Mouse (Mus musculus) common myeloid progenitor, adult 5-6 weeks (primary cell): ENCODE results near the gene Cop1. TPM values are rescaled to one million over a fixed set of nuclear protein-coding genes. Genes with fewer than 3 reads are reported as not detected.
A peak's percentile ranks its signal among the peaks of the same experiment; 100 is the strongest.

Source experiments
- ATAC-seq: replicated peaks from 2 replicates; pipeline ENCODE4 v1.8.0; 2016; ENCODE audit warnings: low read depth, mild to moderate bottlenecking, moderate TSS enrichment, inconsistent platforms; ENCODE audit not compliant: poor library complexity, severe bottlenecking
- total RNA-seq: library from RNA; stranded (forward); fragments of 200-1000, 187-1606 nt; gene quantifications from 2 replicates; pipeline ENCODE4 v1.2.3, GENCODE M21; 2017

The Cop1 gene
- total RNA-seq, 1 experiment from 2014 or later: 145 TPM

DNA sequence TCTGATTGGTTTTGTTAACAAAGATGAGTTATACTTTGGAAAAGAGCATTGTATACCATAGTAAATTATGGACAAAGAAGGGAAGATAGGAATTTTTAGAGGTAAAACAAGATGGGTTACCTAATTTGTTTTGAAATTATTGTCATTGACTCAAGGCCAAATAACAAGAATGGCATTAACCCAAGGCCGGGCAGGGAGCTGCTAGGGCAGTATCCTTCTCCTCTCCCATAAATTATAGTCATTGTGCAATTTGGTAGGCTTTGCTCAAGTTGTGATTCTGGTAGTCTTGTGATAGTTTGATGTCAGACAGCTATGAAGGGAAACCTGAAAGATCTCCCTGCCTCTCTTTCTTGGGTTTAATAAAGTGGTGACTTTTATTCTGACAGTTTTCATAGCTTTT lies 49.7 kb downstream of the Cop1 start:
- no peak for ATAC-seq

DNA sequence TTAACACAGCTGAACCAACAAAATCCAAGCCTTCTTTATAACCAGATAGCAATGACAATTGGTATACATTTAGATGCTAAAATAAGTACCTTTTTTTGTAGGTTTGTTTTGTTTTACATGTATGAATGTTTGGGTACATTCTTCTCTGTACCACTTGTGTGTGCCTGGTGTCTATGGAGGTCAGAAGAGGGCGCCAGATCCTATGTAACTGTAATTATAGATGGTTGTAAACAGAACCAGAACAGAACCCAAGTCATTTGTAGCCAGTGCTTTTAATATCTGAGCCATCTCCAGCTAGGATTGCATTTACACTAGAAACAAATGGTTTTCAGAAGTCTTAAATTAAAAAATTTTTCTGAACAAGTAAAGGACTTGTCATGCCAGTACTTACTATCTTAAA lies 54.7 kb downstream of the Cop1 start:
- ATAC-seq: 0 out of 2 replicates have a peak, but pooled peaks have one; percentile 52

DNA sequence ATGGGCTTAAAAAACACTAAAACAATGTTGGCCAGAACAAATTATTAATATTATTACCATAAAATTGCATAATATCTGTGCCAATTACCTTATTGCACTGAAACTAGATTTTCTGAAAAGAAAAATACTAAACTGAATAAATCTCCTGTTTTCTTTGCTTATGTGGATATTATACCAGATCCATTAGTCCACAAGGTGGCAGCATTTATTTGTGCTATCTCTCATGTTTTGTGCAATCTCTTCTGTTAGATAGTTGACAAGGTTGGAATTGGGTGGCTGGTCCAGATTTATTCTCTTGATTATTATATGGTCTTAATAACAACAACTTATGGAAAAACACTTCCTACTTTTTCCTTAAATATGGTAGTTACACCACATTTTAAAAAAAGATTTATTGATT lies 58.1 kb downstream of the Cop1 start:
- ATAC-seq: peak; percentile 62; the same call in 1 of the 2 replicates

DNA sequence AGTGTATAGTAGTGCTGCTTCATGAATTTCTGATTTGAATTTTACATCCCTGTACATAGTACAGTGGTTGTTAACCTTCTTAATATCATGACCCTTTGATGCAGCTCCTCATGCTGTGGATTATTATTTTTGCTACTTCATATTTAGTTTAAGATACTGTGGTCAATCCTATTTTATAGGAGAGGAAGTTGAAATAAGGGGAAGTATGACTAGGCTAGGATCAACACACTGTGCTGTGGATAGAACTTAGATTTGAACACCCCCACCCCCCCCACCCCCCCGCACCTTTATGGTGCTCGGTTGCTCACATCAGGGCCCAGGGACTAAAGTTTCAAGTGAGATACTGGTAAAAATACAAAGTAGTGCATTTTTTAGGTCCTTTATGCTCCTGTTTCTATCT lies 58.7 kb downstream of the Cop1 start:
- peak; percentile 60; the same call in 1 of the 2 replicates for ATAC-seq

DNA sequence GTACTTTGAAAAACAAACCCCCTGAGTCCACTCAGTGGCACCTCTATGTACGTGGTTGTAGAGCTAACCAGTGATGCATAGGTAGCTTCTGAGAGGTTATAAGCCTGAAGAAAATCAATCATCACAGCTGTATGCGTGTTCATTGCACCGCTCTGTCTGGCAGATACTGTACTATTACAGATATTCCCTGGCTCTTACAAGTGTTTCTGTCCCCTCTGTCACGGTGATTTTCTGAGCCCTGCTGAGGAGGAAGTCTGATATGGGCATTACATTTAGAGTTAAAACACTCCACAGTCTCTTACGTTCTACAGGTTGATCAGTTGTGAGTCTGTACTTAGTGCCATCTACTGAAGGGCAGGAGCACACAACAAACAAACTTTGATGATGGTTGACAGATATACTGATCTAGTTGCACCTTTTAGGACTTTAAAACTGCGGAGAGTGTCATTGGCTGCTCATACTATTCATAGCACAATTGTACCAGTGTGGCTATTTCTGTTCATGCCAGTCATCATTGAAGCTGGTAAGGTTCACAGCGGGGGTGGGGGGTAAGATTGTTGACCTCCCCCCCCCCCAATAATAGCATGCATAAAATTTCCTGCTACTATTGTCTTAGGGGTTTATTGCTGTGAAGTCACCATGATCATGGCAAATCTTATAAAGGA lies 69.4 kb downstream of the Cop1 start:
- no peak for ATAC-seq

DNA sequence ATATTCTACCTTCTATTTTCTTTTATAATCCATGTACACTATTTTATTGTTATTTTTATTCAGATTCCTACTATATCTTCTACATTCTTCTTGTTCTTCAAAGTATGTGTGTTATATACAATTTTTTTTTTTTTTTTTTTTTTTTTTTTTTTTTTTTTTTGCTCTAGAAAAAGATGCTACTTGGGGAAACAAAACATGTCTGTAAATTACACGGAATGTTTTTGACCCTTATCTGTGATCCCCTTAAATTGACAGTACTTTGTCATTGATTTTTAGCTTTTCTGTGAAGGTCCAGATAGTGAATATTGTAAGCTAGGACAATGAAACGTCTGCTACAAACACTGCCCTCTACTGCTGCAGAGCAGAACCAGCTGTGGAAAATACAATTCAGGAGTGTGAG lies 81.5 kb downstream of the Cop1 start:
- no peak for ATAC-seq

DNA sequence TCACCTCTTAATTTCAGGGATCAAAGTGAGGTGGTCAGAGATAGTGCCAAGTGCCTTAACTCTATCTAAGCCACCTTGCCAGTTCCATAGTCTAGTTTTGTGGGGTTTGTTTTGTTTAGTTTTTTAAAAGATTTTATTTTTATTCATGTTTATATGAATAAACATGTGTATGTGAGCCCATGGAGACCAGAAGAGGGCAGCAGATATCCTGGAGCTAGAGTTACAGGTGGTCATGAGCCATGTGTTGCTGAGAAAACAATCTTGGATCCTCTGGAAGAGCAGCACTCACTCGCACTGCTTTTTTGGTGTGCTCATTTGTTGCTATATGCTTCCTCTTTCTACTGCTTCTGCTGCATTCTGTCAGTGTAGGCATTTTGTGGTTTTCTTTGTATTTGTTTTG lies 90.5 kb downstream of the Cop1 start:
- peak; percentile 52; the same call in 1 of the 2 replicates for ATAC-seq

DNA sequence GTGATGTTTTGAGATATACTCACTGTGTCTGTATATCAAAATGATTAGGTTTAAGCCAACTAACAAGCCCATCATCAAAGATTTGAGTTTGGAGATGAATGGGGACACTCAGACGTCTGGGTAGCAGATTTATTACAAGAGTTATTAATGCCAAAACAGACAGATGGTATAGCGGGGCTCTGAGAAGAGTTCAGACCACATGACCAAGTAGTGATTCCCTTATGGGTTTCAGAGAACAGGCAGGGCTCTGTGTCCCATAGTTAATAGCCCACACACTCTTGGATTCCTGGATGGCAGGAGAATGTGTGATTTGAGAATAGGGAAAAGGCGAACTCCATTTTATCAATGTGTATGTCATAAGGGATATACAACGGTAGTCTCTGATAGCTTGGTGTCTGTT lies 98.9 kb downstream of the Cop1 start:
- ATAC-seq: no peak

DNA sequence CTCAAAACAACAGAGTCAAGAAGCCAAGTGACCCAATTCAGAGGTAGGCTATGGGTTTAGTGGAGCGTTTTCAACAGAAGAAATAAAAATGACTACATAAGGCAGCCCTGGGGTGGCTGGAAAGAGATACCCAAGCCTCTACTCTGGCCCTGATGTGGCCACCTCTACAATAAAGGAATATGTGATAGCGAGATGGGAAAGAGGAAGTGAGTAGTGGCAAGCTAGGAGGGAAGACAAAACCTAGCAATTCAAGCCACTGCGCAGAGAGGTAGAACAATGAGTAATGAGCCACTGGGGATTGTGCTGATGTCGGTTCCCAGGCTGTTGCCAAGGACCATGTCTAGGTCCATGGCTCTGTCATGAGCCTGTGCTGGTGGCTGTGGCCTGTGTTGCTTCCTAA lies 102.0 kb downstream of the Cop1 start:
- ATAC-seq: peak; percentile 79

DNA sequence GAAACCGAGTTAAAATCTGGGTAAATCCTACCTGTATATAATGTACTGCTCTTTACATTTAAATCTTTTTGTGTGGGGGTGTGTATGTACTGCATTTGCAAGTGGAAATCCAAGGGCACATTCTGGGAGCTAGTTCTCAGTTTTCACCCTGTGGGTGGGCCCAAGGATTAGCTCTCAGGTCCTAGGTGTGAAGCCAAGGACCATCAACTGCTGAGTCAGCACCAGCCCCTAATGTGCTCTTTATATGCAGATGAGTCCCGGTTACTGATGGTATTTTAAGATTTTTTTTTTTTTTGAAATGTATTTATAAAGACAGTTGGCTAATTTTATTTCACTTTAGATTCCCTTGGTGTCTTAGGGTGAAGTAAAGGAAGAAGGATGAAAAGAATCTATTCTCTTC lies 110.2 kb downstream of the Cop1 start:
- no peak for ATAC-seq

DNA sequence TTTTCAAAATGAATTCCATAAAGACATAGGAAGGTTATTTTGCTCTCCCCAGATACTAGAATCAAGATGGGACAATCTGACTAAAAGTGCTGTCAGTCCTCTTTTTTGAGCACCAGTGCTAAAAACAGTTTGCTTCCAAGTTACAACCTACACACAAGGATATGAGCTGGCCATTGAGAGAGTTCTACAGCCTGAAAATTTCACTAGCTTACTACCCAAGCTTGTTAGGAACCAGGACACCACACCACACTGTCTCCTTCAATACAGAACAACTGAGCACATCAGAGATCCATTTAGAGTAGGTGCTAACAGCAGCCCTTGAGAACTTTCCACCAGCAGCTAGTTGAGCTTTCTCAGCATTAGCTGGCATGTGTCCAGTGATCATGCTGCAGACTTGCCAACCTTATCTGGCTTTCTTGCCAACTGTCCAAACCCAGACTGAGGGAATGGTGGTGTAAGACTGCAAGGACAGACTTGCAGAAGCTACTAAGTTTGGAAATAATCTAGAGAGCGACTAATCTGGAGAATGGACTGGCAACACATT lies 123.0 kb downstream of the Cop1 start:
- 0 out of 2 replicates have a peak, but pooled peaks have one; percentile 50 for ATAC-seq

DNA sequence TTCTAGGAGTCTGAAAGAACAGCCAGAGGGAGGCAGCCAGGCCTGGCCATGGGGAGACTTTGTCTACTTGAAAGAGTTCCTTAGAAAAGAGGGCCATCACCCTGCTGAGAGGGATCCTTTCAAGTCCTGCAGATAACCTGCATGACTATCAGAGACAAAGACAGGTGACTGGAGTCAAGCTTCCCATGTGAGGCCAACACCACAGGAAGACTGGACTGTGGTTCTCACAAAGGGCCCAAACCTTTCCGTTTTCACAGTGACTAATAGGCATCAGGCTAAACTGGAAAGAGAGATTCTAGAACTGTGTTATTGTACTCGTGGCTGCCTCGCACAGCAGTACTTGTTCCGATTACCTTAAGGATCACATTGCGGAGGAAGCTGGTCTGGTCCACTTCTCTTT lies 126.6 kb downstream of the Cop1 start:
- no peak for ATAC-seq

DNA sequence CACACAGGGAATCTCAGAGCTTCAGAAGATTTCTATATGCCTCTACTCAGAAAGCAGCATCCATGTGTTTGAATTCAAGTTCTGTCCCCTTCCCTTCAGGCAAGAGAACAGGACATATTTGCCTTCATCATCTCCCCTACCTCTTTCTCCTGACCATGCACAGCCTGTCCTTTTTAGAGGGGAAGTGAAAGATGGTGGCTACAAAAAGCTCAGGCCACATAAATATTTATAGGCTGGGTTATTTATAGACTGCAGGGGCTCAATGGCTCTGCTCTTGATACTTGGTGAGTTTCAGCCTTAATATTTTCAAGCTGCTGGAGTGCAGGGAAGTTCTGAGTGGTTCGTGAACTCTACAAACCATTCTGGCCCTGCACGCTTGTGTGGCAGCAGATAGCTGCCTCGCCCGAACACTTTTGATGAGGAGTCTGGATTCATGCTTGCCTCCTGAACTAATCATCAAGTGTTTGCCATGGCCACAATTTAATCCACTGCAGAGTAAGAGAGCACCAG lies 139.8 kb downstream of the Cop1 start:
- ATAC-seq: peak; percentile 60

DNA sequence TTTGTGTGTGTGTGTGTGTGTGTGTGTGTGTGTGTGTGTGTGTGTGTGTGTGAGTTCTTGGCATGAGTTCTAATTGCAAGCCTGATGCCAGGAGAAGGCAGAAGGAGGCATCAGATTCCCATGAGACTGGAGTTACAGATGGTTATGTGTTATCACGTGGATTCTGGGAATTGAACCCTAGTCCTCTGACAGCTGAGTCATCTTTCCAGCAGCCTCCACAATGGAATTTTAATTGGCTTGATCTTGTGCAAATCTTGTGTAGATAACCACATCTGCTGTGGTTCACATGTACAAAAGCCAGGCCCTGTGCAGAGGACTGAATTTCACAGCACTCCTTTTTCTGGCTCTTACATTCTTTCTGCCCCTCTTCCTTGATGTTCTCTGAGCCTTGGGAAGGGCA lies 150.1 kb downstream of the Cop1 start:
- no peak for ATAC-seq

DNA sequence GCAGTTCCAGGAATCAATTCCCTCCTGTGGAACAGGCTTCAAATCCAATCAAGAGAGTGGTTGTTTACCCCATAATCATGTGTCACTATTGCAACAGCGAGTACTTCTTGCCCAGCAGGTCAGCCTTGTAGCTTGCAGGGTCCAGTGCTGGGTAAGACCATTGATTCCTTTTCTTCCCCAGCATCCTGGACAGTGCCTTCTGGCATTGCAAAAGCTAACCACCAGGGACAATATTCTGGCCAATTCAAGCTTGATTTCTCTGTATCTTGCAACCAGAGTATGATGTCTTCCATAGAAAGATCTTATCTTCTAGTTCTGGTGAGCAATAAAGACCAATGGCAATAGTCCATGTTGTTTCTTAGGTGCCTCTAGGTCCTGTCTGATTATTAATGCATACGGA lies 150.8 kb downstream of the Cop1 start:
- no peak for ATAC-seq

DNA sequence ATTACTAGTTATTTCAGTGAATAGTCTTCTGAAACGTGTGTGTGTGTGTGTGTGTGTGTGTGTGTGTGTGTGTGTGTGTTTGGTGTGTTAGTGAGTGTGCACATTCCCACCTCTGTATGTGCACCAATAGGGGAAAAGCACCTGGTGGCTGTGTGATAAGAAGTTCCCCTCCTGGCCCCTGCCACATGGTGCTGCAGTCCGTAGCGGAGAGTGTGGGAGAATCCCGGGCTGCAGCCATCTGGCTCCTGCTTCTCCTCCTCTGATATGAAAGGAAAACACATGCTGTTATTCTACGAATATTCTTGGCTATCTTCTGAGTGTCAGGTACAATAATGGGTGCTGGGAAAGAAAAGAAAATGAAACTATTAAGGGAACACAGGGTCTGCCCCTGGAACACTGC lies 154.3 kb downstream of the Cop1 start:
- ATAC-seq: no peak

DNA sequence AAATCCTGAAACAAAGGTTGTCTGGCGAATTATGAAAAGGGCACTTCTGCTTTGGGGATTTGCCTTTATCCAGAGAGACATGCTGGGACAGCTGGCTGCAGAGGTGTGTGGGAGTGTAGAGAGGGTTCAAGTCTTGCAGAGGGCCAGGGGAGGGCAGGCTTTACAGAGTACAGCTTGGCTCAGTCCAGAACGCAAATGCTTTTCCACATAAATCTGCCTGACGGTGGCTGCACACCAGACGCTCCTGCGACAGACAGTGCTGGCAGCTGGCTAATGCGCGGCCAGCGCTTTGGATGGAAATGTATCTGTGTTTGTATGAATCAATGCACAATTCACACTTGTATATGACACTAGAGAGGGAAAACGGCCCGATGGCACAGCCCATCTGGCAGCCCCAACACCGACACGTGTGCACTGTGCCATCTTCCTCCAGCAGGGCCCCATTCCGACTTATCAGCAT lies 156.5 kb downstream of the Cop1 start:
- ATAC-seq: no peak

DNA sequence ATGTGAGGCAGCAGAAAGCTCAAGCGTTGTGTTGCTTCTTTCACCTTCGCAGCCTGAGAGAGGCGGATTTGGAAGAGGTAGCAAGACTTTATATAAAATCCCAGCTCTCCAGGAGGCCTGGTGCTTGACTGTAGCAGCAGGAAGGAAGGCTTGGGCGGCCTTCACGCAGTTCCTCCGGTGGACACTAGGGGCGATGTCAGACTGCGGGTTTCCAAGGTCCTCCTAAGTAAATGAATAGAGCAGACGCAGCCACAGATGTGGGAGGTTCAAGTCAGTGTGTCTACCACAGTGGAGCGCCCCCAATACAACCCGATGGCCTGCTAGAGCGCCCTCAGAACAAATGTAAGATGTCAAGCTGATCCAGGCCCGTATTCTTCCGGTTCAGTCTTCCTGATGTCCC lies 157.9 kb downstream of the Cop1 start:
- peak; percentile 97 for ATAC-seq

DNA sequence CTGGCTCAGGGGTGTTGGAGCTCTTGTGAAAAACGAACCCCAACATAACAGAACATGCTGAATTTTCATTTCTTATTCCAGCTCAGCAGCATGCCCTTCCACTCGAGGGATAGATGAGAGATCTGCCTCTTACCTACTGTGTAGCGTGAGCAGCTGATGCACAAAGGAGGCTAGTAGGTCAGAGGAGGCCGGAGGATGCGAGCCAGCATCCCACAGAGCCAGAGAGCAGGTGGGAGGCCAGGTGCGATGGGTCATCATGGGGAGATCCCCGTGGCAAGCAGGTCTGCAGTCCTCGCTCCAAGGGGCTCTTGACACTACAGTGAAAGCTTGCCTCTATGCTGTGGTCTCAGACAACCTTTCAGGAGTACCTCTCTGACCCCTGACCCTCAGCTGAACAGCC lies 160.5 kb downstream of the Cop1 start:
- no peak for ATAC-seq

DNA sequence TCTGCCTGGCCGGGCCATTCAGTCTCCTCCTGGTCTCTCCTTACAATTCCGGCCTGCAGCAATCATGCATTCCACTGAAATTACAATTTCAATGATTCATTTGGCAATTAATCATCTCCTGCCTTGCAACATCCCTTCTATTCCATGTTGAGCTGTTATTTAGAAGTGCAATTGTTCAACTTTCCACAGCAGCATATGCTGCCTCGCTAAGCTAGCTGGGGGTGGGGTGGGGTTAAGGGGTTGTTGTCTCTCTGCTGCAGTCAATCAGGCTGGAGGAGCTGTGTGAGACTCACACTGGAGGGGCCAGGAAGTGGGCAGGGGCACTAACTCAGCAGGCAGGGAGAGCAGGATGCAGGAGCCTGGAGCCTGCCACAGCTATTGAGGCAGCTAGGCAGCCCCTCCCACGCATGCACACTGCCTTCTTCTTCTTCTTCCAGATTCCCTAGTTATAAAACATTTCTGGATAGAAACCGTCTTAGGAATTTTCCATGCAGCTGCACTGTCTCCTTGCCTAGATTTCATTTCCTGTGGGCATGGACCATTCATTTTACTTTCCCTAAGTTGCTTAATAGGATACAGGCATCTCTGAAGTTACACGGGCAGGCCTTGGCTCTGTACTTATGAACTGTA lies 161.1 kb downstream of the Cop1 start:
- ATAC-seq: no peak

DNA sequence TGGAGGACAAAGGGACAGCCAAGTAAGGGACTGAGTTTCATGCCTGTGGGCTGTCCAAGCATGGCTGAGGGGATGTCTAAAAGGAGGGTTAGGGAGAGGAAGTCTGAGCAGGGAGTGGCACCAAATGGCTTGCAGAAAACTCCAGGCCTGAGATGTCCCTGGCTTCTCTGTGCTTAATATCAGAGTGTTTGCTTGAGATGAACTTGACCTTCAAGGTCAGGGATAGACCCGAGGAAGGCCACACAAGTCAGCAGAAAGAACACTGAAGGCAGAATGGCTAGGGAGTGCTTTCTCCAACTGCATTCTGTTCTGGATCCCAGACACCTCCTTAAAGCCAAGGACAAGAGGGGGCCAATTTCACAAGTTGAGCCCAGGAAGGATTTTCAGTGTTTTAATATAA lies 161.8 kb downstream of the Cop1 start:
- no peak for ATAC-seq
